Mouse (Mus musculus): ENCODE measurements at regions not wholly inside any gene's neighbourhood (a gene's known extent, or its start where the extent isn't known, plus 50 kb on each side); places are given as distances from the start of the nearest gene placed in this dataset.

DNA sequence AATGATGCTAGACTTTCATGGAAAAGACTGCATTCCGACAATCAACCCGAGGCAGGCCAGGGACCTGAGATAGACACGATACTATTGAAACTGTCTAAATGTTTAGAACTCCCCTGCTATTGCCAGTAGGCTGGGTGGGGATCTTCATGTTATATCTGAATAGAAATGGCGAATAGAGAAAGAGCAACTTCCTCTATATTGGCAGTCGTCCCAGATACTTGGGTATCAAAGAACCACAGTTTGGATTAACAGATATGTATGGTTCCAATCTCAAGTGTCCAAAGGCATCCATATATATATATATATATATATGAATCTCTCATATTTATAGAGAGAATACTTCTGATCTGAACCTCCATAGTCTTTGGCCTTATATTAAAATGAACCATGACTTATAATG is 161.8 kb downstream of the Kctd12 start:
- TF ChIP-seq EP300 (optimal IDR thresholded peaks at IDR 0.05) (no peak), CTCF (IDR thresholded peaks at IDR 0.05; ENCODE audit: low read depth) (no peak)

Data from stomach, postnatal 0 days (tissue).